Comparison of ENCODE assay signal across 8 mouse cellular contexts in the genomic region with DNA sequence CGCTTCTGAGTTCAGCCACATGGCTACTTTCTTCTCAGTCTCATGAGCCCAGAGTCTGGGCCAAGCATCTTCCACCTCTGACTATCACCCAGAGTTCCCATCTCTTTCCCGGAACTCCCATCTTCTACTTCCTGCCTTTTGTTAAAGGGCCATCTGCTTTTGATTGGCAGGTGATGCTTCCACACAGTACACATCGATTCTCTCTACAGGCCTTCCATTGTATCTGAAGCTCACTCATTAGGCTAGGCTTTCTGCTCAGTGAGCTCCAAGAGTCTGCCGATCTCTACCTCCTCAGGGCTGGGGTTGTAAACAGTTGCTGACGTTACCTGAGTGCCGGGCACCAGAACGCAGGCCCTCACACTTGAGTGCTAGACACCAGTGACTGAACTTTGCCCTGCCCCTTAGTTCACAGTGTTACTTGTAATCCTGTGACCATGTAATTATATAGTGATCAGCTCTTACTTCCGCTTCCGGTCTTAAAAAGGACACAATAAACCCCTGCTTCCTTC. TPM values are rescaled to one million over a fixed set of nuclear protein-coding genes. Genes with fewer than 3 reads are reported as not detected.
DNase-seq lines count a peak whose midpoint lies in the region; ATAC-seq and TF ChIP-seq lines count a peak whose summit lies in the region.

Ak2 (plus strand) TSS at position 459 of the 509 bp plus-strand sequence.

- peak within 1 kb of the TSS; percentile 28 for H3K4me2 ChIP-seq in hindbrain, embryonic 16.5 days (ENCODE audit: low read length)

- peaks cover 26% of the 10 kb centered on the region for H3K4me1 ChIP-seq in kidney, adult 2 months (ENCODE audit: control insufficient read depth, insufficient read depth, low read length)
- peaks cover 17% of the 10 kb centered on the region for H3K4me1 ChIP-seq in hindbrain, embryonic 16.5 days (ENCODE audit: control insufficient read depth, insufficient read depth, low read depth, low read length)

- peaks cover 35% of the 10 kb centered on the region for H3K79me2 ChIP-seq in macrophage (ENCODE audit: inconsistent target)

- no peak for TF ChIP-seq CTCF in kidney, adult 2 months (conservative IDR thresholded peaks at IDR 0.05; ENCODE audit: insufficient read depth, insufficient read length, low read depth, low read length)

- no peaks in the 10 kb centered on the region for H3K27me3 ChIP-seq in kidney, adult 2 months (replicated peaks; ENCODE audit: control insufficient read depth, insufficient read depth, low read length)
- no peaks in the 10 kb centered on the region for H3K27me3 ChIP-seq in hindbrain, embryonic 16.5 days (replicated peaks; ENCODE audit: control insufficient read depth, insufficient read depth, low read length)

- no peak for TF ChIP-seq POLR2A in kidney, adult 2 months (IDR thresholded peaks at IDR 0.05; ENCODE audit: low read depth, low read length)

- no peaks in the 10 kb centered on the region for H3K36me3 ChIP-seq in kidney, adult 2 months (ENCODE audit: control insufficient read depth, insufficient read depth, low read length)
- no peaks in the 10 kb centered on the region for H3K36me3 ChIP-seq in hindbrain, embryonic 16.5 days (ENCODE audit: control insufficient read depth, insufficient read depth, low read length)
- peaks cover 7% of the 10 kb centered on the region; the same call in 1 of the 2 replicates for H3K36me3 ChIP-seq in macrophage (ENCODE audit: inconsistent target)

- H3K4me3 ChIP-seq in kidney, adult 2 months (ENCODE audit: insufficient read depth, low read depth, low read length), result no peak within 1 kb of the TSS
- no peak within 1 kb of the TSS; the same call in 1 of the 2 replicates for H3K4me3 ChIP-seq in hindbrain, embryonic 16.5 days (ENCODE audit: low read length)
- H3K4me3 ChIP-seq in macrophage (ENCODE audit: inconsistent target), result no peak within 1 kb of the TSS

- H3K27ac ChIP-seq in kidney, adult 2 months (ENCODE audit: insufficient read depth, low read depth, low read length), result peak within 1 kb of the TSS; percentile 14
- no peak within 1 kb of the TSS for H3K27ac ChIP-seq in hindbrain, embryonic 16.5 days (ENCODE audit: low read depth, low read length)
- no peak within 1 kb of the TSS for H3K27ac ChIP-seq in macrophage

- 73% methylated on average over 9 of the region's 9 CpGs for WGBS in kidney, adult 2 months
- 91% methylated on average over 9 of the region's 9 CpGs for WGBS in hindbrain, embryonic 16.5 days
- 95% methylated on average over 9 of the region's 9 CpGs for WGBS in macrophage (ENCODE audit: missing documents)

- ATAC-seq in hindbrain, embryonic 16.5 days, result no peak

- H3K9me3 ChIP-seq in hindbrain, embryonic 16.5 days (ENCODE audit: control insufficient read depth, low read length), result no peaks in the 10 kb centered on the region

- DNase-seq in kidney, adult 2 months, result no peak
- DNase-seq in kidney, postnatal 36 days, result no peak
- DNase-seq in adrenal gland, adult 2 months, result no peak
- DNase-seq in gastrocnemius, adult 18-20 months (ENCODE audit: low spot score), result no peak
- no peak for DNase-seq in cerebellum, adult 9-10 months
- DNase-seq in embryo, embryonic 10 days (ENCODE audit: low spot score), result no peak

- no peak within 1 kb of the TSS for H3K9ac ChIP-seq in hindbrain, embryonic 16.5 days (ENCODE audit: low read depth, low read length)

RNA-seq across cellular contexts. Expression of gene Ak2, which starts in this region (rescaled TPM):
- polyA plus RNA-seq in kidney, adult 2 months (2012; rRNA removed), result 91.4 and 110 TPM in 2 replicates
- 100 to 1,000 TPM; 111 to 154 TPM for total RNA-seq in adrenal gland, adult 2 months (2021)
- 42.0 and 51.8 TPM in 2 replicates for polyA plus RNA-seq in adrenal gland, adult 2 months (2012; rRNA removed)
- 10 to 100 TPM; 24.1 to 24.3 TPM for total RNA-seq in gastrocnemius, adult 18-20 months (2021)
- 86.5 and 88.6 TPM in 2 replicates for polyA plus RNA-seq in hindbrain, embryonic 16.5 days (2015; fragmentation: Nextera tagmentation; extraction: Ambion mirVana)
- 100 to 1,000 TPM in 1 of 26 experiments, 10 to 100 TPM in 25; 36.7 to 102 (median 78.7) TPM for total RNA-seq in macrophage (2018; cell fraction: chromatin; rRNA removed)
- total RNA-seq in macrophage (2018; cell fraction: cytosol; rRNA removed), result 100 to 1,000 TPM in 4 of 26 experiments, 10 to 100 TPM in 22; 56.1 to 106 (median 81.4) TPM
- 100 to 1,000 TPM in 2 of 26 experiments, 10 to 100 TPM in 24; 53.5 to 105 (median 79.1) TPM for total RNA-seq in macrophage (2018; cell fraction: nucleus; rRNA removed)
- polyA plus RNA-seq in macrophage (2018), result 63.1 to 68.1 TPM (median 64.7 TPM) in 3 replicates

Comparison
In these comparisons a context has a peak if more than half of its experiments do, and no peak if none do; other contexts are left out.
1. RNA of gene Ak2 (total RNA-seq): 111 to 154 TPM in adrenal gland, adult 2 months; 24.1 to 24.3 TPM in gastrocnemius, adult 18-20 months; every median in the first group is over 4 times any median in the second.